Mouse (Mus musculus) urinary bladder, postnatal 10 days (tissue): Measurements from ENCODE around the gene Sumo3.

Source experiments
- DNase-seq: peaks from one replicate; pipeline ENCODE4 v3.0.0; 2022; ENCODE audit warnings: low spot score

The Sumo3 gene

GRCm38 (mm10) chr10:77605908-77606826, at the start of gene Sumo3, which contains the start of gene Gm49325:
Sumo3 (plus strand) TSS chr10:77606097.
Gm49325 (plus strand) TSS chr10:77606197.
- peak; percentile 92 for DNase-seq

DNA sequence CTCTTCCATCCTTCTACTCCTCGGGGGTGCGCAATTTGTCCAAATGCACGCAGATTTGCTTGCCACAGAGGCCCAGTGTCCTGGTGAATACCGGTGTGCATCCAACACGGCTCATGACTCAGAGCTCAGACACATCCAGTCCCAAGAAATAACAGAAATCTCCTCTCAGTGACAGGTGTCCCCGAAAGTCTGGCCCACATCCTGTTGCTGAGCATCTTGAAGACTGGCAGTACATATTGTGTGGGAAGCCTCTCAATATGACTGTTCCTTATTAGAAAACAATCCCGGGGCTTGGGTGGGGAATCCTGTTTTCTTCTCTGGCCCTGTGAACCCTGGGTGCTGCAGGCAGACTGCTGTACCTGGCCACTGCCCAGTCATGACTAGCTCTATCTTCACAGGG, 49.3 kb upstream of the Sumo3 start:
- DNase-seq = no peak

DNA sequence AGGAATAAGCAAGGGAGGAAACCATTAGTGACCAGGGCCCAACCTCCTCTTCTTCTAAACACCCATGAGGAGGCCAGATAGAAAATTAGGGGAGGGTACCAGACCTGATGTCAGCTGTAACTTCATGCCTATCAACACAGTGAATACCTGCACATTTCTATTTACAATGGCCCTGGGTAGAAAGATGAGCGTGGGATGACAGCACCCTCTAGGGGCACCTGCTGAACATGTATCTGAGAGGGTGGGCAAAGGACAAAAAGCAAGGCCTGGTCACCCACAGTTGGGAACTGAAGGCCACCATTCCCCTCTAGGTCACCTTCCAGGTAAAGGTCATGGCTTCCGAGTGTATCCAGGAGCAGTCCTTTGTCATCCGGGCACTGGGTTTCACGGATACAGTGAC, 48.3 kb upstream of the Sumo3 start:
- no peak for DNase-seq

DNA sequence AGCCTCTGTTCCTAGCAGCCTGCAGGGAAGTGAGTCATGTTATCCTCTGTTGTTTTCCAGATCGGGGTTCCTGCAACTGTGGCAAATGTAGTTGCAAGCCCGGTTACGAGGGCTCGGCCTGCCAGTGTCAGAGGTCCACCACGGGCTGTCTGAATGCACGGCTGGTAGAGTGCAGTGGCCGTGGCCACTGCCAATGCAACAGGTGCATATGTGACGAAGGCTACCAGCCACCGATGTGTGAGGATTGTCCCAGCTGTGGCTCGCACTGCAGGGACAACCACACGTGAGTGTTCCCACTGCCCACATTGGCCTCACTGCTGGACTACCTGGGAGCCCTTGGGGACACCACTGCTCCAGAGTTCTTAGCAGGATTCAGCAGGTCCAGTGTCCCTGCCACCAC, 45.8 kb upstream of the Sumo3 start:
- DNase-seq = no peak

- DNase-seq = no peak
Measured at GRCm38 (mm10) chr10:77560830-77561229, 45.1 kb upstream of the Sumo3 start.

- no peak for DNase-seq
Measured at GRCm38 (mm10) chr10:77561508-77561907, 44.4 kb upstream of the Sumo3 start.

GRCm38 (mm10) chr10:77565005-77565404, 40.9 kb upstream of the Sumo3 start:
- no peak for DNase-seq

DNA sequence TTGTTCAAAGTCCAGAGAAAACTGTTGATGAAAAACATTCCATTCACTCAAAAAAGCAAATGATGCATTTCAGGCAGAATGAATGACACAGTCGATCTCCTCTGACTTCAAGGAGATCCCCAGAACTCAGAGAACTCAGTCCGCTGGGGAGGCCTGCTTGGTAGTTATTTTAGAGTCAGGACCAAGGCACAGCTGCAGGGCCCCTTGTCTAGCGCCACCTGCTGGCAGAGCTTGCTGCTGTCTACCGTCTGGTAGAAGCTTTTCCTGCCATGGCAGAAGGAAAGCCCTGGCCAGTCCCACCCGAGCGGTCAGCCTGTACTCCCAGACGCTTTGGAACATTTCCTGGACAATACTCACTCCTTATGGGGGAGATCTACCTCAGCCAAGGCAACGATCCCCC, 39.2 kb upstream of the Sumo3 start:
- peak; percentile 72 for DNase-seq

DNA sequence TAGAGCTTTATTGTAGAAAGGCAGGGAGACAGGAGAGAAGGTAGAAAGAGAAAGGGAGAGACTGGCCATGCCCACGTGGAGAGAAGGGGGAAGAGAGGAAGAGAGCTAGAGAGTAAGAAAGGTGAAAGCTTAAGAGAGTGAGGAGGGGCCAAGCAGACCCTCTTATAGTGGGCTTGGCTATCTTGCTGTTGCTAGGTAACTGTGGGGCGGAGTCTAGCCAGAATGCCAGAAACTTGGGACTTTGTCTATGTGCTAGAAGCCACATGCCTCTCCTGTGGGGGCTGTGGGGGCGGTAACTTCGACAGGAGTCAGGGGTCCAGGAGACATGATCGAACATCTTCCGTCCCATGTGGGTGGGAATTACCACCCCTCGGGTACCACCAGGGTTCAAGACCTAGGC, 36.4 kb upstream of the Sumo3 start:
- DNase-seq = no peak

DNA sequence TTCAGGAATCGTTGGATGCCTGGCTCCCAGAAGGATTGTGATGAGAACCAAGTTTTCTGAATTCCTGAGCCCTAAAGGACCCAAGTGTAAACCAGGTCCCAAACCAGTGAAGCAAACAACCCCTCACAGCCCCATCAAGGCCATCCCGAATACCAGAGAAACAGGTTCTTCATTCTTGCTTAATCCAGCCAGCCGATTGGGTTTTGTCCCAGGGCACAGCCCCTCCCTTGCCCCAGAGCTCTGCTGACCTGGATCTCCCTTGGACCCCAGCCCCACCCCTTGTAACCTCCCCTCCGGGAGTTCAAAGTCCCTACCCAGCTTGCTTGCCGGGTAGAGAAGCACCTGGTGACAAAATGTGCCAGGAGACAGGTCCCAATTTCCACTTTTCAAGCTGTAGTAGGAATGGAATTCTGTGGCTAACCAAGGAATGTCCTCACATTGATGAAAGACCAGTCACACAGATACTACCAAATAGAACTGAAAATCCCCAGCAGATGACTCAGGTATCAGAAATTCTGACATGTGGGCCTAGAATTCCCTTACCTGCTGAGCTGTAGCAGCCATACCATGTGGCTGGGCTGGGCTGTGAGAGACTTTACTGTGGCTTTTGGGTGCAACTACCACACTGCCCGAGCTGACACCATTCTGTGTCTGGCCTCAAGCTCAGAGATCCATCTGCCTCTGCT, 35.8 kb upstream of the Sumo3 start:
- no peak for DNase-seq

DNA sequence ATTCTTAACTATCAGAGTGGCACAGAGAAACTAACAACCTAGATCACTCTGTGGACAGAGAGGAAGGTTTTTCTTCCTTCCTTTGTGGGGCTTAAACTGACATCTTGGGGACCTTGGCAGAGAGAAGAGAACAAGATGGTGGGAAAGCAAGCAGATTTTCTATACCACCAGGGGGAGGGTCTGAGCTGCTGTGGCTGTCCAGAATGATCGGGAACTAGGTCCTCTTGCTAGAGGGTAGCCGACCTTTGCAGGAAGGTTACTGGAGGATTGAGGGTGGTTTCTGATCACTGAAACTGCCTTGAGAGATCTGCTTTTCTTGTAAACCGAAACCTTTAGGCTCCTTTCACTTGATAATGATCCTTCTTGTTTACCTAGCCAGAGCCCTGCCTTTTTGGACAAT, 33.7 kb upstream of the Sumo3 start:
- no peak for DNase-seq

DNA sequence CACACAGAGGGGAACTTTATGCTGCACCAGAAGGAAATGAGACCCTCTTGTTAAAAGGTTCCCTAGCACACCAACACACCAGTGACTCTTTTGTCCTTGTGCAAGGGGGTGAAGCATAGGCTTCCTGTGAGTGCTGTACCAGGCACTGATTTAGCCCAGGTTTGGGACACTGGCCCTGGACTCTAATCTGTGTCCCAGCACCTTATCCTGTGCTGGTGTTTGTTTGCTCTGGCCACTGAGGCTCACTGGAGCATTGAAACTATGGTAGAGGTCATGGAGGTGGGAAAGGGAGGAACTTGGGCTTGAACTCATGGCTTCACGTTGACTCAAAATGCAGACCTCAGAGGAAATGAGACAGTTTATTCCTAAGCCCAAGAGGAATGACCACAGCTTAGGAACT, 32.7 kb upstream of the Sumo3 start:
- no peak for DNase-seq

DNA sequence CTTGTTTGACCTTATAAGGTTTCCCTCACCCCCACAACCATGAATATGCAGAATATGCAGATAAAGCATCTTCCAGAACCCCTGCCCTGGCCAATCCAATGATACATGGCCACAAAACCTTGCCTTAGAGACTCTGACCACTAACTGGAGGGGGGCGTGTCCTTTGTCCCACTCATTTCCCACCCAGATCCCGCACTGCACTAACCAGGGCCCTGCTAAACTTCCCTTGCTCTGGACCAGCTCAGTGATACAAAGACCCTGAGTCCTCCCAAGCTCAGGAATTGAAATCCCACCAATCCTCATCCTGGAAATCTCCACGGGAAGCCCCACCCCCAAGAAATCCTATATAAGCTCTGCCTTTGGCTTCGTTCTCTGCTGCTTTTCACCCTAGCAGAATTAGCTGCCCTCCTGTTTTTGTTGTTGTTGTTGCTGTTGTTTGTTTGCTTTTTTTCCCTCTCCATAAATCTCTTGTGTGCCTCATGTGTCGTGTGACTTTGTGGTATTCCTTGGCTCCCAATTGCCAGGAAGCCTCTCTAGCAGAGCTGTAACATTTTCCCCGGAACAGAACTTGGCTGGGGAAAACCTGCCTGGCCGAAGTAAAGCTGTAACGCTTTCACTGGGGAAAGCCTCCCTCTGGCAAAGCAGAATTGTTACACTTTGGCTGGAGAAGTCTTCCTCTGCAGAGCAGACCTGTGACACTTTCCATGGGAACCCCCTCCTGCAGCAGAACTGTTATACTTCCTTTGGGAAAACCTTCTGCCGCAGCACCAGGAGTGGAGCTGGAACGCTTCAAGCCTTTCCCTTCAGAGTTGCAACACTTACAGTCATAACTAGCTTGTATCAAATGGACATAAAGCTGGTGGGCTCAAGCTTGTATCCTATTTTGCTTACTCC, 25.6 kb upstream of the Sumo3 start:
- no peak for DNase-seq

- no peak for DNase-seq
Measured at GRCm38 (mm10) chr10:77581023-77581407, 24.9 kb upstream of the Sumo3 start.

- DNase-seq = peak; percentile 78
Measured at GRCm38 (mm10) chr10:77581408-77582284, 24.3 kb upstream of the Sumo3 start, which contains the start of gene Pttg1ip. Pttg1ip (plus strand) TSS chr10:77581720.

DNA sequence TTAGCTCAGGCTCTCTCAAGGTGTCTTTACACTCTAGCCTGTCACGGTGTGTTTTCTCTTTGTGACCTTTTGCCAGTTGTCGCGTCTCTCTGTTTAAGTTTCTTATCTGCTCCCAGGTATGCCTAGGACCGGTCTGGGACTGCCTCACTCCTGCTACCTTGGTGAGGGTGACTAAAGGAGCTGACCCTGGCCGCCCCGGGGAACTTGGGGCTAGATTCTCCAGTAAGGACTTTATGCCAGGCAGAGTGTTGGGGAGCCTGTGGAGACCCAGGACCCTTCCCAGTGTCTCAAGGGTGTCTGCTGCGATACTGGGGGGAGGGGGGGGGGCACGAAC, 23.6 kb upstream of the Sumo3 start:
- DNase-seq = no peak

- DNase-seq = no peak
Measured at GRCm38 (mm10) chr10:77583795-77584422, 22.0 kb upstream of the Sumo3 start.

DNA sequence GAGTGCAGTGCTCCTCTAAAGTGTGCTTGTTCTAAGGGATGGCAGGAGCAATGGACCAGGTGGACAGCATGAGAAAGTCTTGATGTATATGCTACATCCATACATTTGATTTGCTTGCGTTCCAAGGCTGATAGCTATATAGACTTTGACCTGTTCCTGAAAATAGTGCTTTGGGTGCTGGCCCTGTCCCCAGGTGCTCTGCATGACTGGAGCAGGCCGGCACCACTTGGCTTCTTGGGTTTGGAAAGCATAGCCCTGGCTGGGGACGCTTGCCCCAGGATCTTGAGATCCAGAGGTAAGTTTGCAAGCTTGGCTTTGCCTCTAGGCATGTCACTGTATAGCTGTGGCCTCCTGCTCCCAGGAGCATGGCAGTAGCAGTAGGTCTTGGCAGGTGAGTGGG, 19.3 kb upstream of the Sumo3 start:
- no peak for DNase-seq

DNA sequence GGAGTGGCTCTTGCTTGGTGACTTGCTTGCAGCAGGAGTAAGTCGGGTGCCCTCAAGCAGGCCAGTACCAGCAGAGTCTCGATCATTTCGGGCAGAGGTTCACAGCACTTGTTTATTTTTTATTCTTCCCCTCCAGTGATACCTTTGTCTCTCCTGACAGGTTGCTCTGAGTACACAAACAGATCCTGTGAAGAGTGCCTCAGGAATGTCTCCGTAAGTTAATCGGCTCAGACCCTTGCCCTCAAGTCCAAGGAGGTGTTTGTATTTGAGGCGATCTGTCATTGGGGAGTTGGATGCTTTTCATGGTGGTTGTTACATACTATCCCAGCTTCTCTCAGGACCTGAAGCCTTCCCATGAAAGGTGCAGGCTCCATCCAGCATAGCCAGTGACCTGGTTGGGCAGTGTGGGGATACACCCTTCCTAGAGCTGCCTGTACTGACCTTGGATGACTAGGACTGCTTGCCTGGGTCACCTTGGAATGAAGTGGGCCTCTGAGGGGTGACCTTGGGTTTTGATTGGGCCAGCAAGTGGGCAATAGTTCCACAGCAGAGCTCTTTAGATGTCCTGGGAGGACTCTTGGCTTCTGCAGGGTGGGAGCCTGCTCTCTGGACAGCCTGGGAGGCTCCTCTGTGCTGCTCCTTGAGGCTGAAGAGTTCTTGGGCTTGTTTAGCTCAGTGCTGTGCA, 18.7 kb upstream of the Sumo3 start:
- DNase-seq = no peak

GRCm38 (mm10) chr10:77588036-77588435, 17.9 kb upstream of the Sumo3 start:
- no peak for DNase-seq
